Mouse (Mus musculus) adrenal gland, postnatal 36 days (tissue): ENCODE data around the gene Blm. TPM values are rescaled to one million over a fixed set of nuclear protein-coding genes. Genes with fewer than 3 reads are reported as not detected.

Experiments
- DNase-seq, 2 experiments: peaks; one replicate each; pipeline ENCODE4 v3.0.0; 2021; ENCODE audit warnings: mixed read lengths in 1 of 2
- long read RNA-seq, 2 experiments: library from polyadenylated mRNA; stranded (forward); transcript quantifications; one replicate each; pipeline ENCODE4 v2.0.0; 2021; ENCODE audit warnings: borderline sequencing depth in 2 of 2
- total RNA-seq, 2 experiments: library from RNA; stranded (reverse); gene quantifications; 2 replicates each; pipeline ENCODE4 v1.2.3; 2021

The Blm gene
- 1 to 10 TPM; 3.4 to 3.9 TPM for total RNA-seq
- long read RNA-seq, experiment 1, result 0 reads
- long read RNA-seq, experiment 2, result 0 reads

GRCm38 (mm10) chr7:80535009-80535744, at the start of gene Blm:
Gene Blm (minus strand): TSS chr7:80535119.
- peak; percentile 97 to 98 for DNase-seq

GRCm38 (mm10) chr7:80583981-80584380, 49.1 kb upstream of the Blm start:
- DNase-seq, result peak; percentile 38 to 53

- DNase-seq, result peak in 1 of 2 experiments; percentile 45
These were observed 48.0 kb upstream of the Blm start for GRCm38 (mm10) chr7:80582821-80583451.

- DNase-seq, result peak; percentile 51 to 73
These were observed 45.4 kb upstream of the Blm start for GRCm38 (mm10) chr7:80580368-80580767.

- no peak for DNase-seq
These were observed 42.6 kb upstream of the Blm start for GRCm38 (mm10) chr7:80577417-80577980.

GRCm38 (mm10) chr7:80576626-80577025, 41.7 kb upstream of the Blm start:
- no peak for DNase-seq

- no peak for DNase-seq
These were observed 40.8 kb upstream of the Blm start for GRCm38 (mm10) chr7:80575750-80576149.

- no peak for DNase-seq
These were observed 38.2 kb upstream of the Blm start for GRCm38 (mm10) chr7:80573076-80573475.

- DNase-seq, result no peak
These were observed 33.1 kb upstream of the Blm start for GRCm38 (mm10) chr7:80567982-80568381.

- peak in 1 of 2 experiments; percentile 25 for DNase-seq
These were observed 27.0 kb upstream of the Blm start for GRCm38 (mm10) chr7:80561931-80562330.

GRCm38 (mm10) chr7:80561271-80561670, 26.4 kb upstream of the Blm start:
- peak; percentile 48 to 60 for DNase-seq

- no peak for DNase-seq
These were observed 23.7 kb upstream of the Blm start for GRCm38 (mm10) chr7:80558572-80558971.

GRCm38 (mm10) chr7:80558101-80558500, 23.2 kb upstream of the Blm start:
- DNase-seq, result no peak

GRCm38 (mm10) chr7:80557161-80557560, 22.2 kb upstream of the Blm start:
- DNase-seq, result no peak

GRCm38 (mm10) chr7:80556166-80556565, 21.2 kb upstream of the Blm start:
- peak; percentile 31 to 65 for DNase-seq

GRCm38 (mm10) chr7:80555146-80555545, 20.2 kb upstream of the Blm start:
- DNase-seq, result no peak

GRCm38 (mm10) chr7:80554180-80555021, 19.5 kb upstream of the Blm start:
- no peak for DNase-seq

- DNase-seq, result no peak
These were observed 13.8 kb upstream of the Blm start for GRCm38 (mm10) chr7:80548513-80549260.

GRCm38 (mm10) chr7:80542139-80542831, 7.4 kb upstream of the Blm start:
- no peak for DNase-seq

GRCm38 (mm10) chr7:80539581-80539980, 4.7 kb upstream of the Blm start:
- DNase-seq, result no peak
